ENCODE assay signal across 15 mouse cellular contexts in genomic region chr15:92101956-92102355, GRCm38 (mm10).
"Had no signal": no experiment of that assay in that cellular context is flagged by ENCODE, and none has a peak within 500 bp of the region (broad histone marks: within the 10 kb centered on the region; RNA-seq: fewer than 3 reads in every experiment).

No protein-coding gene starts in this region.

- DNase-seq: cerebellum, postnatal 36 days; embryo, embryonic 11 days; forebrain, postnatal 0 days; gastrocnemius, adult 2 months; gastrocnemius, postnatal 10 days; gastrocnemius, postnatal 14 days; gastrocnemius, postnatal 25 days; gastrocnemius, postnatal 36 days; heart, adult 11 months; heart, adult 18-20 months; heart, adult 2 months had no signal

- ATAC-seq: forebrain, embryonic 13.5 days; forebrain, embryonic 14.5 days; forebrain, embryonic 15.5 days; forebrain, embryonic 16.5 days; forebrain, postnatal 0 days had no signal
